Mouse (Mus musculus) ES-E14 (cell line): ENCODE measurements around the gene Casp8. TPM values are rescaled to one million over a fixed set of nuclear protein-coding genes. Genes with fewer than 3 reads are reported as not detected.
"Not testable (repeated sequence)": the region's sequence is repeated elsewhere in the genome, so short reads cannot be mapped to it uniquely, and the experiment has no call there.

ENCODE experiments used
- DNase-seq: peaks from one replicate; pipeline ENCODE4 v3.0.0-alpha.2; 2013; ENCODE audit warnings: low read depth, low spot score
- H3K27ac ChIP-seq: 2 replicates; pipeline ENCODE4 v1.5.1; 2012; ENCODE audit warnings: low read depth, mild to moderate bottlenecking, low read length, moderate library complexity, mixed read lengths; ENCODE audit not compliant: poor library complexity, insufficient read depth, severe bottlenecking
- H3K36me3 ChIP-seq: 2 replicates; pipeline ENCODE4 v1.6.1; 2012; ENCODE audit warnings: mild to moderate bottlenecking, low read length, moderate library complexity, mixed read lengths; ENCODE audit not compliant: control insufficient read depth, poor library complexity, insufficient read depth, severe bottlenecking
- H3K4me1 ChIP-seq, 2 experiments: fragments of 150-350 bp in 1 of 2; sonication (generic) in 1 of 2; 2 replicates each; pipeline ENCODE4 v1.6.1; 2012; ENCODE audit warnings: low read length in 2 of 2, mild to moderate bottlenecking in 1 of 2, mixed read lengths in 1 of 2; ENCODE audit not compliant: control insufficient read depth in 2 of 2, insufficient read depth in 2 of 2, poor library complexity in 1 of 2
- H3K4me3 ChIP-seq, 2 experiments: fragments of 150-350 bp in 1 of 2; sonication (generic) in 1 of 2; 2 replicates each; pipeline ENCODE4 v1.5.1; 2012; ENCODE audit warnings: low read length in 2 of 2, low read depth in 1 of 2, mild to moderate bottlenecking in 1 of 2, mixed read lengths in 1 of 2; ENCODE audit not compliant: insufficient read depth in 1 of 2, poor library complexity in 1 of 2, severe bottlenecking in 1 of 2
- H3K9ac ChIP-seq: 2 replicates; pipeline ENCODE4 v1.6.1; 2012; ENCODE audit warnings: low read depth, mild to moderate bottlenecking, low read length, mixed read lengths; ENCODE audit not compliant: poor library complexity, insufficient read depth, severe bottlenecking
- H3K9me3 ChIP-seq: fragments of 150-350 bp; sonication (generic); 2 replicates; pipeline ENCODE4 v1.6.1; 2012; ENCODE audit warnings: low read depth, mild to moderate bottlenecking, low read length; ENCODE audit not compliant: control insufficient read depth, insufficient read depth
- CHD2 ChIP-seq: IDR thresholded peaks from 2 replicates; pipeline ENCODE4 v1.6.1; 2014; ENCODE audit warnings: mild to moderate bottlenecking, low read depth, low read length, inconsistent platforms
- HCFC1 ChIP-seq: IDR thresholded peaks from 2 replicates; pipeline ENCODE4 v1.6.1; 2012; ENCODE audit warnings: low read length, inconsistent platforms, borderline replicate concordance; ENCODE audit not compliant: insufficient read depth
- MAFK ChIP-seq: IDR thresholded peaks from 2 replicates; pipeline ENCODE4 v1.6.1; 2014; ENCODE audit warnings: mild to moderate bottlenecking, low read depth, low read length, inconsistent platforms; ENCODE audit not compliant: insufficient read depth
- ZC3H11A ChIP-seq: IDR thresholded peaks from 2 replicates; pipeline ENCODE4 v1.6.1; 2012; ENCODE audit warnings: low read depth, mild to moderate bottlenecking, inconsistent platforms, low read length, borderline replicate concordance
- ZNF384 ChIP-seq: IDR thresholded peaks from 2 replicates; pipeline ENCODE4 v1.6.1; 2012; ENCODE audit warnings: low read depth, low read length, inconsistent platforms
- in situ Hi-C, 2 experiments: fragments of 600-800 bp; cut with MboI; formaldehyde crosslinking; loops; one replicate each; pipeline ENCODE4 v1.15.1; 2025; ENCODE audit warnings: low sequenced_read_pairs in 2 of 2, inconsistent platforms in 1 of 2; ENCODE audit not compliant: unreplicated experiment in 2 of 2
- total RNA-seq: library from RNA; depleted of rRNA; stranded (reverse); fragments of 300-350 nt; gene quantifications from 2 replicates; pipeline ENCODE4 v1.2.3, GENCODE M21; 2012

Casp8 gene
- total RNA-seq, 1 experiment: 2.5 TPM

DNA sequence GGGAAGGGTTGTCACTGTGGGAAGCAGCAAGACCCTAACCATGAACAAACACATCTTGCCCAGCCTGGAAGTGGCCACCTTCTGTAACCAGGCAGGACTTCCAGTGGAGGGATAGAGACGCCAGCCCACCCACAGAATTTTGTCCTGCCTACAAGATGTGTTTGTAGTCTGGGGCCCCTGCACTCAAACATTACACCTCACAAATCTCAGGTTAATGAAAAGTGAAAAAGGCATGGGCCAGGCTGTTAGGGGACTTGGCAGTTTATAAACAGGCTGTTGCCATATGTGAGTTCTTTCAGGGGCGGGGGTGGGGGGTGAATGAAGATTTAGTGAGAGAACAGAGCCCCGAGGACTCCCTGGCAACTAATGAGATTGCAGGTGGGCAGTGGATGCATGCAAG lies 31.1 kb downstream of the Casp8 start:
- DNase-seq: no peak
- Histone ChIP-seq H3K36me3 (no peaks in the 10 kb centered on the region; the same call in 1 of the 2 replicates), H3K9ac (no peak overlapping the region), H3K27ac (no peak overlapping the region), H3K9me3 (no peaks in the 10 kb centered on the region), H3K4me3 (no peak overlapping the region), H3K4me1 (no peaks in the 10 kb centered on the region)
- TF ChIP-seq CHD2 (no peak), HCFC1 (no peak), MAFK (no peak), ZC3H11A (no peak), ZNF384 (no peak)
- in situ Hi-C loops: no loop called here

DNA sequence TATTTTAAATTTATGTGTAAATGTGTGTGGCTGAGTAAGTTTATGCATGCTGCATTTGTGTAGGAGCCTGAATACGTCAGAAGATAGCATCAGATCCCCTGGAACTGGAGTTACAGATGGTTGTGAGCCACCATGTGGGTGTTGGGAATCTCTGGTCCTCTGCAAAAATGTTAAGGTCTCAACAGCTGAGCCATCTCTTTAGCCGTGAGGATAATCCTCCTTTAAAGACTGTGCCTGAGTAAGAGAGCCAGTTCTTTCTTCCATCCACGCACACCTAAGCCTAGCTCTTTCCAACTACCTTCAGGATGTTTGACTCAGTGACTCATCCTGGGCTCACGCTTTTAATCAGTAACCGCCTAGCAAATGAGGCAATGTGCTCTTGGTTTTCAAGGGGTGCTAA lies 35.6 kb downstream of the Casp8 start:
- Histone ChIP-seq H3K4me1 (no peaks in the 10 kb centered on the region), H3K27ac (no peak overlapping the region), H3K9ac (no peak overlapping the region), H3K36me3 (no peaks in the 10 kb centered on the region; the same call in 1 of the 2 replicates), H3K9me3 (no peaks in the 10 kb centered on the region), H3K4me3 (no peak overlapping the region)
- TF ChIP-seq ZC3H11A (no peak), HCFC1 (no peak), CHD2 (no peak), MAFK (no peak)
- in situ Hi-C loops: no loop called here
- DNase-seq: no peak

DNA sequence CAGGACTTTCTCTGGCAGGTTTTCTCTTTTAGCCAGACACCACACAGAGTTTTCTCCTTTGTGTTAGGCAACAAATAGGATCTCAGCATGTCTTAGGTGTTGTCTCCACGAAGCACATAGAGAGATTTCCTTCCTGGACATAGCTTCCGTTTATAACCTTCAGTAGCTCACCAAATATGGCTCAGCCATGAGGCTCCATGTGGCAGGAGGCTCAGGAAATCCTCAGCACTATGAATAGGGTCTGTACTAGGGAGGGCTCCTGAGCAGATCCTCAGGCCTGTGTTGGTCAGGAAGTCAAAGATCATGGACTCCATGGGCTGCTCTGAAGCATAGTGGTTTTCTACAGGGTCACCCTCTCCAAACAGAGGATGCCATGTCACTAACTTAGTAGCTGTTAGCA lies 37.0 kb downstream of the Casp8 start:
- Histone ChIP-seq H3K4me1 (no peaks in the 10 kb centered on the region), H3K4me3 (no peak overlapping the region), H3K27ac (no peak overlapping the region), H3K9me3 (no peaks in the 10 kb centered on the region), H3K36me3 (no peaks in the 10 kb centered on the region; the same call in 1 of the 2 replicates), H3K9ac (no peak overlapping the region)
- in situ Hi-C loops: no loop called here
- no peak for DNase-seq
- TF ChIP-seq HCFC1 (no peak), ZNF384 (no peak), ZC3H11A (no peak), CHD2 (no peak), MAFK (no peak)

DNA sequence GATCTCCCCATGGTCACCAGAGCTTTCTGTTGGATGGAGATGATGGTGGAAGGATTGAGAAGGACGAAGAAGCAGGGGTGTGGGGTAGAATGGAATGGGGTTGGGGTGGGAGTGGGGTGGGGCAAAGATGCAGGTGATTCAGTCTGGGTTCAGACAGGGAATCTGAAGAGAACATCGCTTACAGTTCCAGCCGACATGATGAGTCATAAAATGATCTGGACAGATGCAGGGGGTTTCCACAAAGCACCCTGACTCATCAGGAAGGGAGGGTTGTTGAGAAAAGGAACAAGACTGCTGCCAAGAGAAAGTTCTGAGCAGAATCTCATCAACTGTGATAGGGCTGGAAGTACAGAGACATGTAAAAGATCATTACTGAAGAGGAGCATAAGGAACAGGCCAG lies 61.6 kb downstream of the Casp8 start:
- H3K9me3 ChIP-seq, in situ Hi-C loops, H3K4me3 ChIP-seq, H3K4me1 ChIP-seq, DNase-seq, H3K36me3 ChIP-seq, H3K9ac ChIP-seq, H3K27ac ChIP-seq: not testable (repeated sequence)

DNA sequence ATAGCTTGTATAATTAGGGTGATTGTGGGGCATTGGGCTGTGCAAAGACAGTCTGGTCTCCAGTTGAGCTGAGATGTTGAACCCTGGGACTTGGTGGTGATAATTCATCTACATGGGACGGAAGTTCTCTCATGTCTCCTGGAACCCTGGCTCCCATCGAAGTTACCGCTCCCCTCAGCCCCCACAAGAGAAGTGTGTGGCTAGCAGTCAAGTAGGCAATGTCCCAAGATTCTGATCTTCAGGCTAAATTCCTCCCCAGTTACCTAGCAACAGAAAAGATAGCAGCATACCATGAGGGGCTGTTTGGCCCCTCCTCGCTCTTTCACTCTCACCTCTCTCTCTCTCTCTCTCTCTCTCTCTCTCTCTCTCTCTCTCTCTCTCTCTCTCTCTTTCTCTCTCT lies 64.0 kb downstream of the Casp8 start:
- H3K4me3 ChIP-seq, H3K9ac ChIP-seq, H3K36me3 ChIP-seq, in situ Hi-C loops, H3K9me3 ChIP-seq, DNase-seq, H3K4me1 ChIP-seq, H3K27ac ChIP-seq: not testable (repeated sequence)

DNA sequence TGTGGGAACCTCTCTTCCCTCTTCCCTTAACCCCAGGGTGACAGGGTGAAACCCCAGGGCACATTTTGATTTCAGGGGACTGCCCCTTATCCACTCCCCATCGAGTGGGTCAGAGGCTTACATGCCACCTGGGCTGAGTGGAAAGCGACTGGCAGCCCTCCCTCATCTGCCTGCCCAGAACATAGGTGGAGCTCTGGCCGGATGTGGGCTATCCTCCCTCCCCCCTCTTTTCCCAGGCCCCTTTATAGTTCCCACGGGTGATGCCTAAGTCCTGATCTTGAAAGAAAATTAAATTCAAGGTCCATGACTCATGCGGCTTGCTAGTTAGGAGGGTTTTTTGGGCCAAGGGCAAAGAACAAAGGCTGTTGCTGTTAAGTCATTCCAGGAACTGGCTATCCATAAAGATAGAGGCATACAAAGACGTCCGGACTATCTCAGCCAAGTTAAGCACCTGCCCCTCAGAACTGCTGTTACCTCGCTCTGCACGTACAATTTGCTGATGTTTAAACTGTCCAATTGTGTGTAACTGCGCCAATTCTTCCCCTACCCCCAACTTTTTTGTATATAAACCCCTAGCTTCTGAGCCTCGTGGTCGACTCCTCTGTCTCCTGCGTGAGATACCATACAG lies 64.7 kb downstream of the Casp8 start:
- H3K4me1 ChIP-seq, DNase-seq, in situ Hi-C loops, H3K36me3 ChIP-seq, H3K9ac ChIP-seq, H3K27ac ChIP-seq, H3K9me3 ChIP-seq, H3K4me3 ChIP-seq: not testable (repeated sequence)

DNA sequence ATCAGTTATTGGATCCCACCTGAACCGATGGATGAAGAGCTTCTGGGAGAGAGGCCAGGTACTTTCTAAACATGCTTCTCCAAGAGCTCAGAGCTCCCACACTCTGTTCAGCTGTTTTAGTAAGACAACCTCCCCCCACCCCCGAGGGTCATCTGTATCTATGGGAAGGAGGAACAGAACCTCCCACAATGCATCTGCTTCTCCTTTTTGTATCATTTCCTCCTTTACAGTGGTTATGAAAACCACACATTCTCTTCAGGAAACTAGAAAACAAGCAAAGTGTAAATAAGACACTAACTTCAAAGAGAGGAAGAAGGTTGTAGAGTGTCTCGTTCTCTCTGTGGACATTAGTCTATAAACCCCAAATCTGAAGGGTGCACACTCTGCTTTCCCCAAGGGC lies 65.4 kb downstream of the Casp8 start:
- H3K4me1 ChIP-seq, H3K36me3 ChIP-seq, DNase-seq, H3K27ac ChIP-seq, H3K4me3 ChIP-seq, in situ Hi-C loops, H3K9ac ChIP-seq, H3K9me3 ChIP-seq: not testable (repeated sequence)

DNA sequence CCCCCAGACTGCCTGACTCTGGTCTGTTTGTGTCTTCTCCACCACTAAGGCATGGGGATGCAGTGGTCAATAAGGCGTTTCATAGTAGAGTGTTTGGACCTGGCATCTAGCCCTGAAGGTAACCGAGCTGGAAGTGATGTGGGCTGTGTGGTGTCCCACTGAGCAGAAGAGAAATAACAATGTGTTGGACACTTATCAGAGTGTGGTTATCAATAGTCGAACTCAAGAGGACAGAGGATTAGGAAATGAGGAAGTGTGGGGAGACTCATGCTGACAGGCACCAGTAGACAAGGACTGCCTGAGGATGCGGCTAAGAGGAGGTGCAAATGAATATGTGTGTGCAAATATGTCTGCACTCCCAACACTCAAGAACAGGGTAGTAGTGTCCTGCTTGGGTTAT lies 81.3 kb downstream of the Casp8 start:
- H3K4me1 ChIP-seq, DNase-seq, in situ Hi-C loops, H3K9ac ChIP-seq, H3K27ac ChIP-seq, H3K9me3 ChIP-seq, H3K36me3 ChIP-seq, H3K4me3 ChIP-seq: not testable (repeated sequence)
